Mouse (Mus musculus) erythroblast, embryonic 14.5 days (primary cell): Measurements from ENCODE around the gene Deaf1.

Source experiments
- GATA1 ChIP-seq: IDR thresholded peaks from 2 replicates; pipeline ENCODE4 v1.6.1; 2012; ENCODE audit warnings: low read length, inconsistent platforms, mixed read lengths
- TAL1 ChIP-seq: IDR thresholded peaks from 3 replicates; pipeline ENCODE4 v1.6.1; 2012; ENCODE audit warnings: low read length, inconsistent platforms, mixed read lengths

DNA sequence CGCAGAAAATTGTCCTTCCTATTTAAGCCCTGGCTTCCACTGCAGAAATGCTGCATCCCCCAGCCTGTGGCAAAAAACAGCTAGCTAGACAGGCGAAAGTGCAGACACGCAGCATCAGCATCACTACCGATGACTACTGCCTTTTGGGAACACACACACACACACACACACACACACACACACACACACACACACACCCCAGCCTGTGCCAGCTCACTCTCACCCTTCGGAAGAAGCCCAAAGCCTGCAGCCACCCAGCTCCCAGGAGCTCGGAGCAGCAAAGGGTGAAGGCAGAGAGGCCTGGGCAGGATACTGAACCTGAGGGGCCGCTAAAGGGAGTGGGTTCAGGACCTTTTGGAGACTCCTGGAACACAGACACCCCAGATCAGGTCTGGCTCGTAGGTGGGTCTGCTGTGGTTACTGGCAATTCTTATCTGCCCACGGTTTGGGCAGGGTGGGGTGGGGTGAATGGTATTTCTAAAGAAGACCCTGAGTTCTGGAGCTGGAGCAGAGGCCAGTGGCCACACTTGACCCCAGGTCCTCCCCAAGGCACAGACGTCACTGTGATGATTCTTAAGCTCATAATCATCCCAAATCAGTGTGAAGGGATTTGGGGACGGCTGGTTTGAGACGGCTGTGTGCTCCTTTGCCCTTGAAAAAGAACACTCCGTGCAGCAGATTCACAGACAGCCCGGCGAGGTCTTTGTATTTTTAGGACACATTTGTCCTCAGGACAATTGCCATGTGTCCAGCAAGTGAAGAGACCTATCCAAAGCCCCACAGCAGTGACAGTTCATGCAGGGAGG lies 34.7 kb downstream of the Deaf1 start:
- TF ChIP-seq TAL1 (no peak), GATA1 (no peak)
